Mouse (Mus musculus): ENCODE results near the gene Cbx2. TPM values are rescaled to one million over a fixed set of nuclear protein-coding genes. Genes with fewer than 3 reads are reported as not detected.
A peak's percentile ranks its signal among the peaks of the same experiment; 100 is the strongest.

Gene Cbx2
- total and polyA plus RNA-seq, 2 experiments: 2.9 to 3.9 TPM

DNA sequence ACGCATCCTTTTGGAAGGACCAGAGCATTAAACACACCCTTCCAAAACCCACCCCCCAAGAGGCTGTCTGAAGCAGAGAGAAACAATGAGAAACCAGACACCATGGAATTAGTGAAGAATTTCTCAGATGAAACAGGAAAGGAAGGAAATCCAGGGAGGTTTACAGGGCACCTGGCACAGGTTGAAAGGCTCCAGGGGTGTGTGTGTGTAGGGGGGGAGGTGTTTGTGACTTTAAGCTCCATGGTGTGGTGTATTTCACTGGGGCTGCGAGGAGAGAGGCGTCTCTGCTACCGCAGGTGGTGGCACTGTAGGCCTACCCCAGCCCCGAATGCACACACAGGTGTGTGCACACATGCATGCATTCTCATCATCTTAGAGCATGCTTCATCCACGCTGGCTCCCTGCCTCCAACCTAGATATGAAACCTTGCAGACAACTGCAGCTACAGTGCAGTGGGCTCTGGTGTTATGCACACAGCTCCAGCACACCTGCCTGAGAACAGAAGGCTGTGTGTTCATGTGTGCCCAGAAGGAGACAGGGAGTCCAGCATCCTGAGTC lies 51.2 kb downstream of the Cbx2 start:
- H3K4me1 ChIP-seq (ENCODE audit: control insufficient read depth, insufficient read depth, low read length): peaks cover 5% of the 10 kb centered on the region; the same call in 1 of the 2 replicates
- DNase-seq (ENCODE audit: extremely low read depth, low read depth, low spot score): no peak
- no peaks in the 10 kb centered on the region for H3K27me3 ChIP-seq (ENCODE audit: control insufficient read depth, insufficient read depth, low read length)
- no peak overlapping the region for H3K4me3 ChIP-seq (ENCODE audit: insufficient read depth, low read depth, low read length)
- no peak overlapping the region for H3K9ac ChIP-seq (ENCODE audit: low read depth, low read length)
- no peaks in the 10 kb centered on the region for H3K79me2 ChIP-seq (ENCODE audit: control insufficient read depth, insufficient read depth, low read length)
- no peak for TF ChIP-seq POLR2A (IDR thresholded peaks at IDR 0.05; ENCODE audit: extremely low read depth, insufficient read depth, low read length)
- TF ChIP-seq CTCF (IDR thresholded peaks at IDR 0.05; ENCODE audit: low read depth, low read length): no peak
- WGBS: 84% methylated on average over 6 of the region's 6 CpGs
- no peaks in the 10 kb centered on the region for H3K36me3 ChIP-seq (ENCODE audit: control insufficient read depth, insufficient read depth, low read length)
- no peak overlapping the region for H3K27ac ChIP-seq (replicated peaks; ENCODE audit: insufficient read depth, low read depth, low read length)

DNA sequence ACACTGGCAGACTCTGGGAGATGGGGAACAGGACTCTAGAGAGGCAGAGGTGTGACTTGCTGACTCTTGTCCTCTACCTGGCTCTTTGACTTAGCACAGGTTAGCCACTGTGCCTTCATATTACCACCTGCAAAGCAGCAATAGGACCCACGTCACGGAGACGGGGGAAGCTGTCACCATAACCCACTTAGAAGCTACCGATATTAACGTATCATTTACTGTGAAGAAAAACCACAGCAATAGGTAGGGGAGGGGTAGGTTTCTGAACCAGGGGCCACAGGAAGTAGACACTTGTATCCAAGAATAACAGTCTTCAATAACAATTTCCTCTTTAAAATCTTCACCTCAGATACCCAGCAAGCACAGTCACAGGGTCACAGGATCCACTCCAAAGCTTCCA lies 53.0 kb downstream of the Cbx2 start:
- DNase-seq (ENCODE audit: extremely low read depth, low read depth, low spot score): no peak
- TF ChIP-seq CTCF (IDR thresholded peaks at IDR 0.05; ENCODE audit: low read depth, low read length) (no peak), POLR2A (IDR thresholded peaks at IDR 0.05; ENCODE audit: extremely low read depth, insufficient read depth, low read length) (no peak)
- Histone ChIP-seq H3K4me1 (ENCODE audit: control insufficient read depth, insufficient read depth, low read length) (peaks cover 14% of the 10 kb centered on the region; the same call in 1 of the 2 replicates), H3K27ac (replicated peaks; ENCODE audit: insufficient read depth, low read depth, low read length) (no peak overlapping the region), H3K79me2 (ENCODE audit: control insufficient read depth, insufficient read depth, low read length) (peaks cover 1% of the 10 kb centered on the region; the same call in 1 of the 2 replicates), H3K36me3 (ENCODE audit: control insufficient read depth, insufficient read depth, low read length) (no peaks in the 10 kb centered on the region; the same call in 1 of the 2 replicates), H3K9ac (ENCODE audit: low read depth, low read length) (no peak overlapping the region), H3K27me3 (ENCODE audit: control insufficient read depth, insufficient read depth, low read length) (no peaks in the 10 kb centered on the region), H3K4me3 (ENCODE audit: insufficient read depth, low read depth, low read length) (no peak overlapping the region)
- 92% methylated on average over 5 of the region's 5 CpGs for WGBS

DNA sequence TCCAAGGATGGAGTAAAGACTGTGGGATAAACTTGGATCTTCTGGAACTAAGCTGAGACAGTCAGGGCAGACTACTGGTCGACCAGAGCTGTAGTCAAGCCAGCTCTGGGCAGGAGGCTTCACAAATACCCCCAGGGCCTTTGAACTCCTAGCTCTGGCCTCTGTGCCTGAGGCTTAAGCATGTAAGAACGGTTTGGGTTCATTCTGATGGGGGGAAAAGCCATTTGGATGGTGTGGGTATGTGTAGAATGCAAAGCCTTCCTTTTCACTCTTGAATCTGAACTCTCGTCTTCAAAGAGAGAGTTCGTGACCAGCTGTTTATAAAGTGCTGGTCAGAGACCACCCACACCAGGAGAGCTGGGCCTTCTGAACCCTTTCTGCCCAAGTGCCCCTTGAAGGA lies 55.0 kb downstream of the Cbx2 start:
- TF ChIP-seq CTCF (IDR thresholded peaks at IDR 0.05; ENCODE audit: low read depth, low read length) (no peak), POLR2A (IDR thresholded peaks at IDR 0.05; ENCODE audit: extremely low read depth, insufficient read depth, low read length) (no peak)
- Histone ChIP-seq H3K4me1 (ENCODE audit: control insufficient read depth, insufficient read depth, low read length) (peaks cover 19% of the 10 kb centered on the region), H3K4me3 (ENCODE audit: insufficient read depth, low read depth, low read length) (no peak overlapping the region), H3K79me2 (ENCODE audit: control insufficient read depth, insufficient read depth, low read length) (peaks cover 17% of the 10 kb centered on the region; the same call in 1 of the 2 replicates), H3K36me3 (ENCODE audit: control insufficient read depth, insufficient read depth, low read length) (no peaks in the 10 kb centered on the region; the same call in 1 of the 2 replicates), H3K27me3 (ENCODE audit: control insufficient read depth, insufficient read depth, low read length) (no peaks in the 10 kb centered on the region), H3K9ac (ENCODE audit: low read depth, low read length) (no peak overlapping the region), H3K27ac (replicated peaks; ENCODE audit: insufficient read depth, low read depth, low read length) (no peak overlapping the region)
- DNase-seq (ENCODE audit: extremely low read depth, low read depth, low spot score): no peak
- 92% methylated on average over 4 of the region's 4 CpGs for WGBS

DNA sequence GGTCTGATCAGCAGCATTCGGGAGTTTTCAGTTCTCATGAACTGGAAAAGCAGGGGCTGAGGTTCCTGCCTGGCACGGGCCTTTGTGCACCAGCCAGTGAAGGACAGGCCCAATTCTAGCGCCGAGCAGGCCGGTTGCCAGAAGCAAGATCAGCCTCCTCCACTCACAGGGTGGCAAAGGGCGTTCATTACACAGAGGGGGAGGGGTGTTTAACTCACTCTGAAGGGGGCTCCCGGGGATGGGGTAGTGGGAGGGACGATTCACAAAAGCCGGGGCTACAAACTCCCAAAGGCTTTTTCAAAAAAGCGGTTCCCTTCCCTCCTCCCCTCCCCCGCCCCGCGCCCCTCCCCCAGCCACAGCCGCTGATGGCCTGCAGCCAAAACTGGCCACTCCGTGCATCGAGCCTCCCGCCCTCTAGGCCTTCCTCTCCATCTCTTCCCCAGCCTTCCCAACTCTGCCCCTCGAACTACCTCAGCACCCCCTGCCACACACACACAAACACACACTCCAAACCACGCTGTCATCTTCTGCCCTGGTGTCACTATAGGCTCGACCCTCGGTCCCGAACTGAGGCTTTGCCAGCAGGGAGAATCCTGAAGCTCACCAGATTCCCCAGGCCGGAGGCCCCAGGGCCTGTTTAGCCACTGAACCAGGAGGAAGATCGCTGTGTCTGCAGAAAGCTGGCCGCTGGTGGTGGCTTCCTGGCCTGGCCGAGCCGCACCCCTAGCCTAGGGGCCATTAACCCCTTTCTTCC lies 56.1 kb downstream of the Cbx2 start:
- Histone ChIP-seq H3K4me3 (ENCODE audit: insufficient read depth, low read depth, low read length) (peak overlapping the region; percentile 2; the same call in 1 of the 2 replicates), H3K4me1 (ENCODE audit: control insufficient read depth, insufficient read depth, low read length) (peaks cover 24% of the 10 kb centered on the region), H3K79me2 (ENCODE audit: control insufficient read depth, insufficient read depth, low read length) (peaks cover 20% of the 10 kb centered on the region; the same call in 1 of the 2 replicates), H3K27ac (replicated peaks; ENCODE audit: insufficient read depth, low read depth, low read length) (peak overlapping the region; percentile 17; the same call in 1 of the 2 replicates), H3K9ac (ENCODE audit: low read depth, low read length) (peak overlapping the region; percentile 48), H3K27me3 (ENCODE audit: control insufficient read depth, insufficient read depth, low read length) (no peaks in the 10 kb centered on the region), H3K36me3 (ENCODE audit: control insufficient read depth, insufficient read depth, low read length) (no peaks in the 10 kb centered on the region; the same call in 1 of the 2 replicates)
- 4% methylated on average over 24 of the region's 27 CpGs for WGBS
- no peak for TF ChIP-seq POLR2A (IDR thresholded peaks at IDR 0.05; ENCODE audit: extremely low read depth, insufficient read depth, low read length)
- no peak for TF ChIP-seq CTCF (IDR thresholded peaks at IDR 0.05; ENCODE audit: low read depth, low read length)
- peak; percentile 64 for DNase-seq (ENCODE audit: extremely low read depth, low read depth, low spot score)

- H3K27ac ChIP-seq (replicated peaks; ENCODE audit: insufficient read depth, low read depth, low read length): peak overlapping the region; percentile 17; the same call in 1 of the 2 replicates
- peaks cover 25% of the 10 kb centered on the region for H3K4me1 ChIP-seq (ENCODE audit: control insufficient read depth, insufficient read depth, low read length)
- H3K27me3 ChIP-seq (ENCODE audit: control insufficient read depth, insufficient read depth, low read length): no peaks in the 10 kb centered on the region
- TF ChIP-seq CTCF (IDR thresholded peaks at IDR 0.05; ENCODE audit: low read depth, low read length): no peak
- TF ChIP-seq POLR2A (IDR thresholded peaks at IDR 0.05; ENCODE audit: extremely low read depth, insufficient read depth, low read length): no peak
- H3K36me3 ChIP-seq (ENCODE audit: control insufficient read depth, insufficient read depth, low read length): no peaks in the 10 kb centered on the region; the same call in 1 of the 2 replicates
- peak overlapping the region; percentile 2; the same call in 1 of the 2 replicates for H3K4me3 ChIP-seq (ENCODE audit: insufficient read depth, low read depth, low read length)
- DNase-seq (ENCODE audit: extremely low read depth, low read depth, low spot score): no peak
- WGBS: 39% methylated on average over 7 of the region's 7 CpGs
- H3K79me2 ChIP-seq (ENCODE audit: control insufficient read depth, insufficient read depth, low read length): peaks cover 20% of the 10 kb centered on the region; the same call in 1 of the 2 replicates
- H3K9ac ChIP-seq (ENCODE audit: low read depth, low read length): 0 out of 2 replicates have a peak overlapping the region, but pooled peaks have one; percentile 13
Observed at GRCm38 (mm10) chr11:119079445-119079837, 56.7 kb downstream of the Cbx2 start.

Measured in liver, adult 2 months (tissue).